Mouse (Mus musculus) macrophage (primary cell): ENCODE data around the gene Glis2. TPM values are rescaled to one million over a fixed set of nuclear protein-coding genes. Genes with fewer than 3 reads are reported as not detected.

Source experiments
- H3K27ac ChIP-seq: fragments of 350-480 bp; formaldehyde crosslinking; 2 replicates; pipeline ENCODE4 v1.9.0; 2021
- H3K36me3 ChIP-seq: fragments of 350-480 bp; formaldehyde crosslinking; 2 replicates; pipeline ENCODE4 v1.9.0; 2021; ENCODE audit errors: inconsistent target
- H3K4me3 ChIP-seq: fragments of 350-480 bp; formaldehyde crosslinking; 2 replicates; pipeline ENCODE4 v1.9.0; 2021; ENCODE audit errors: inconsistent target
- H3K79me2 ChIP-seq: fragments of 350-480 bp; formaldehyde crosslinking; 2 replicates; pipeline ENCODE4 v1.9.0; 2021; ENCODE audit errors: inconsistent target
- WGBS: methylation state at CpG from one replicate; pipeline ENCODE4 v1.1.7; 2026; ENCODE audit warnings: inconsistent platforms; ENCODE audit not compliant: missing documents; 5-methylcytosine and 5-hydroxymethylcytosine counted together
- polyA plus RNA-seq: library from polyadenylated mRNA; stranded (reverse); fragments of 250-400 nt; gene quantifications from 3 replicates; pipeline ENCODE4 v1.2.4, GENCODE M21; 2018; ENCODE audit warnings: inconsistent platforms

Gene Glis2
- polyA plus RNA-seq, 1 experiment from 2014 or later: 0.16 TPM

GRCm38 (mm10) chr16:4592909-4593875 is 1.3 kb upstream of the Glis2 start:
- Histone ChIP-seq H3K4me3 (no peak overlapping the region), H3K79me2 (no peaks in the 10 kb centered on the region), H3K27ac (no peak overlapping the region), H3K36me3 (no peaks in the 10 kb centered on the region)
- 51% methylated on average over 31 of the region's 32 CpGs for WGBS

- Histone ChIP-seq H3K4me3 (no peak overlapping the region), H3K36me3 (no peaks in the 10 kb centered on the region), H3K79me2 (no peaks in the 10 kb centered on the region), H3K27ac (no peak overlapping the region)
- WGBS: 2% methylated on average over 42 of the region's 52 CpGs
Measured at GRCm38 (mm10) chr16:4594814-4595526, 457 bp downstream of the Glis2 start.

GRCm38 (mm10) chr16:4595527-4595963 is 1.0 kb downstream of the Glis2 start:
- Histone ChIP-seq H3K4me3 (no peak overlapping the region), H3K36me3 (no peaks in the 10 kb centered on the region), H3K79me2 (no peaks in the 10 kb centered on the region), H3K27ac (no peak overlapping the region)
- 69% methylated on average over 5 of the region's 5 CpGs for WGBS

- 74% methylated on average over 3 of the region's 3 CpGs for WGBS
- H3K36me3 ChIP-seq: no peaks in the 10 kb centered on the region
- H3K79me2 ChIP-seq: no peaks in the 10 kb centered on the region
- H3K27ac ChIP-seq: no peak overlapping the region
- H3K4me3 ChIP-seq: no peak overlapping the region
Measured at GRCm38 (mm10) chr16:4596141-4596728, 1.7 kb downstream of the Glis2 start.

- 100% methylated on average over 2 of the region's 2 CpGs for WGBS
- no peak overlapping the region for H3K27ac ChIP-seq
Measured at GRCm38 (mm10) chr16:4596836-4597235, 2.3 kb downstream of the Glis2 start.

GRCm38 (mm10) chr16:4597296-4597695 is 2.8 kb downstream of the Glis2 start:
- Histone ChIP-seq H3K79me2 (no peaks in the 10 kb centered on the region), H3K4me3 (no peak overlapping the region), H3K36me3 (no peaks in the 10 kb centered on the region), H3K27ac (no peak overlapping the region)
- WGBS: 92% methylated on average over 7 of the region's 7 CpGs

More at GRCm38 (mm10) chr16:4596836-4597235, 2.3 kb downstream of the Glis2 start:
- Histone ChIP-seq H3K36me3 (no peaks in the 10 kb centered on the region), H3K79me2 (no peaks in the 10 kb centered on the region), H3K4me3 (no peak overlapping the region)

- Histone ChIP-seq H3K36me3 (no peaks in the 10 kb centered on the region), H3K79me2 (no peaks in the 10 kb centered on the region), H3K27ac (no peak overlapping the region), H3K4me3 (no peak overlapping the region)
- WGBS: 97% methylated on average over 5 of the region's 5 CpGs
Measured at GRCm38 (mm10) chr16:4598041-4598440, 3.5 kb downstream of the Glis2 start.

GRCm38 (mm10) chr16:4598891-4599543 is 4.5 kb downstream of the Glis2 start:
- 75% methylated on average over 6 of the region's 6 CpGs for WGBS
- Histone ChIP-seq H3K79me2 (no peaks in the 10 kb centered on the region), H3K36me3 (no peaks in the 10 kb centered on the region), H3K4me3 (no peak overlapping the region), H3K27ac (no peak overlapping the region)

- Histone ChIP-seq H3K4me3 (no peak overlapping the region), H3K27ac (no peak overlapping the region), H3K79me2 (no peaks in the 10 kb centered on the region), H3K36me3 (no peaks in the 10 kb centered on the region)
- 87% methylated on average over 3 of the region's 3 CpGs for WGBS
Measured at GRCm38 (mm10) chr16:4599616-4600015, 5.1 kb downstream of the Glis2 start.

GRCm38 (mm10) chr16:4600701-4601310 is 6.3 kb downstream of the Glis2 start:
- WGBS: 90% methylated on average over 9 of the region's 9 CpGs
- Histone ChIP-seq H3K36me3 (no peaks in the 10 kb centered on the region), H3K4me3 (no peak overlapping the region), H3K79me2 (no peaks in the 10 kb centered on the region), H3K27ac (no peak overlapping the region)

GRCm38 (mm10) chr16:4602189-4602588 is 7.7 kb downstream of the Glis2 start:
- 81% methylated on average over 3 of the region's 3 CpGs for WGBS
- Histone ChIP-seq H3K79me2 (no peaks in the 10 kb centered on the region), H3K36me3 (no peaks in the 10 kb centered on the region), H3K4me3 (no peak overlapping the region), H3K27ac (no peak overlapping the region)

GRCm38 (mm10) chr16:4602766-4603452 is 8.4 kb downstream of the Glis2 start:
- Histone ChIP-seq H3K79me2 (no peaks in the 10 kb centered on the region), H3K36me3 (no peaks in the 10 kb centered on the region), H3K4me3 (no peak overlapping the region), H3K27ac (no peak overlapping the region)
- 85% methylated on average over 7 of the region's 7 CpGs for WGBS

- Histone ChIP-seq H3K4me3 (no peak overlapping the region), H3K79me2 (no peaks in the 10 kb centered on the region), H3K36me3 (no peaks in the 10 kb centered on the region), H3K27ac (no peak overlapping the region)
- 100% methylated on average over 1 of the region's 1 CpGs for WGBS
Measured at GRCm38 (mm10) chr16:4603453-4603837, 8.9 kb downstream of the Glis2 start.
